Mouse (Mus musculus) embryonic facial prominence, embryonic 15.5 days (tissue): ENCODE results near the gene Dnase1l3. TPM values are rescaled to one million over a fixed set of nuclear protein-coding genes. Genes with fewer than 3 reads are reported as not detected.

Source experiments
- ATAC-seq: fragments of 200-750 bp; cut with Nextera tagmentation; 2 replicates; pipeline ENCODE4 v1.8.0; 2017; ENCODE audit warnings: low read depth, moderate TSS enrichment; ENCODE audit not compliant: insufficient number of reproducible peaks, low FRiP score, low TSS enrichment
- H3K27ac ChIP-seq: fragments of 300-500 bp; sonication (generic); replicated peaks from 2 replicates; pipeline ENCODE4 v1.5.1; 2015; ENCODE audit warnings: mild to moderate bottlenecking, inconsistent platforms
- H3K27me3 ChIP-seq: fragments of 300-500 bp; sonication (generic); 2 replicates; pipeline ENCODE4 v1.6.1; 2015; ENCODE audit warnings: inconsistent platforms
- H3K36me3 ChIP-seq: fragments of 300-500 bp; sonication (generic); 2 replicates; pipeline ENCODE4 v1.6.1; 2015; ENCODE audit warnings: mild to moderate bottlenecking, inconsistent platforms
- H3K4me1 ChIP-seq: fragments of 300-500 bp; sonication (generic); 2 replicates; pipeline ENCODE4 v1.6.1; 2015; ENCODE audit warnings: inconsistent platforms
- H3K4me2 ChIP-seq: fragments of 300-500 bp; sonication (generic); replicated peaks from 2 replicates; pipeline ENCODE4 v1.6.1; 2015; ENCODE audit warnings: mild to moderate bottlenecking, inconsistent platforms
- H3K4me3 ChIP-seq: fragments of 300-500 bp; sonication (generic); replicated peaks from 2 replicates; pipeline ENCODE4 v1.5.1; 2015; ENCODE audit warnings: mild to moderate bottlenecking, inconsistent platforms
- H3K9ac ChIP-seq: fragments of 300-500 bp; sonication (generic); 2 replicates; pipeline ENCODE4 v1.6.1; 2015; ENCODE audit warnings: inconsistent platforms
- H3K9me3 ChIP-seq: fragments of 300-500 bp; sonication (generic); replicated peaks from 2 replicates; pipeline ENCODE4 v1.6.1; 2016; ENCODE audit warnings: inconsistent platforms
- WGBS: fragments of 180-500 bp; shearing (Covaris S2); methylation state at CpG from one replicate; pipeline ENCODE4 v1.1.7; 2015; 5-methylcytosine and 5-hydroxymethylcytosine counted together
- polyA plus RNA-seq: library from polyadenylated mRNA; unstranded; fragments of >200 nt; fragmentation: Nextera tagmentation; extraction: Ambion mirVana; gene quantifications from 2 replicates; pipeline ENCODE4 v1.2.1, GENCODE M21; 2015

The Dnase1l3 gene
- 3.1 and 4.1 TPM in 2 replicates for polyA plus RNA-seq

DNA sequence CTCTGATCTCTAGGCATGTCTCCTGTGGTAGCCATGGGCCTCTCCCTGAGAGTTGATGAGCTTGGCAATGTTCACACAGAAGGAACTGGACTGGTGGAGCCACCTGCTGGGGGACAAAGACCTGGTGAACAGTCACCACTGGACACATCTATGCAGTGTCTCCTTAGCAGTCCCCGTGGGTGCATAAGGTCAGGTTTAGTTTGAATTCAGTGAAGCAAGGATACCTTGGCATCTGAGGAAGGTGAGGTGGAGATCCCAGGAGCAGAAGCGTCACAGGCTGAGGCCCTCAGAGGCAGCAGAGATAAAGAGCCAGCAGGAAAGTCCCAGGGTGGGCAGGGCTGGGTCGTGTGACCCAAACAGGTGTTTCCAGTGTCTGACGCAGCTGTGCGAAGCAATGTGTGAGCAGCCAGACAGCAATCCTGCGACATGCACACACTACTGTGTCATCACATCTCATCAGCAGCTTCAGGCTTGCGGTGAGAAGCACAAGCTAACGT, at the start of gene Dnase1l3:
TSS of gene Dnase1l3 (minus strand) at position 303 of the 497 bp plus-strand sequence.
- Histone ChIP-seq H3K9me3 (no peaks in the 10 kb centered on the region), H3K4me2 (no peak within 1 kb of the TSS), H3K27me3 (no peaks in the 10 kb centered on the region), H3K9ac (no peak within 1 kb of the TSS), H3K4me1 (0 out of 2 replicates have a peak, but pooled peaks cover 5% of the 10 kb centered on the region), H3K27ac (no peak within 1 kb of the TSS), H3K36me3 (no peaks in the 10 kb centered on the region), H3K4me3 (no peak within 1 kb of the TSS)
- no peak for ATAC-seq
- 61% methylated on average over 8 of the region's 8 CpGs for WGBS

DNA sequence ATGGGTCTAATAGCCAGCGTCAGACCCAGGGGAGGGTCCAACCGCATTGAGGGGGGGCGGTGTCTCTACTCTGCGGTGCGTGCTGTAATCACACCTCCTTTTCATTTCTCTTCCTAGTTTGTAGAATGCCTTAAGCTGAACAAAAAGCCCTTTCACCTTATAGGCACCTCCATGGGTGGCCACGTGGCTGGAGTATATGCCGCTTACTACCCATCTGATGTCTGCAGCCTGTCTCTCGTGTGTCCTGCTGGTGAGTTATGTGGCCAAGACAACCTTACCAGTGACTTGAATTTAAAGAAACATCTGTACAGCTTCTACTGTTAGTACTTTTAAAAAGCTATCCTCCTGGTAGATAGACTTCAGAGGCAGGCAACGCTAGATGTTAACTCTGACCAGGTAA, 48.2 kb upstream of the Dnase1l3 start:
- no peaks in the 10 kb centered on the region for H3K27me3 ChIP-seq
- H3K4me2 ChIP-seq, result no peak overlapping the region
- H3K9ac ChIP-seq, result no peak overlapping the region
- H3K36me3 ChIP-seq, result peaks cover 18% of the 10 kb centered on the region; the same call in 1 of the 2 replicates
- H3K4me1 ChIP-seq, result no peaks in the 10 kb centered on the region
- WGBS, result 94% methylated on average over 9 of the region's 9 CpGs
- ATAC-seq, result no peak
- no peak overlapping the region for H3K27ac ChIP-seq
- H3K9me3 ChIP-seq, result no peaks in the 10 kb centered on the region
- no peak overlapping the region for H3K4me3 ChIP-seq

DNA sequence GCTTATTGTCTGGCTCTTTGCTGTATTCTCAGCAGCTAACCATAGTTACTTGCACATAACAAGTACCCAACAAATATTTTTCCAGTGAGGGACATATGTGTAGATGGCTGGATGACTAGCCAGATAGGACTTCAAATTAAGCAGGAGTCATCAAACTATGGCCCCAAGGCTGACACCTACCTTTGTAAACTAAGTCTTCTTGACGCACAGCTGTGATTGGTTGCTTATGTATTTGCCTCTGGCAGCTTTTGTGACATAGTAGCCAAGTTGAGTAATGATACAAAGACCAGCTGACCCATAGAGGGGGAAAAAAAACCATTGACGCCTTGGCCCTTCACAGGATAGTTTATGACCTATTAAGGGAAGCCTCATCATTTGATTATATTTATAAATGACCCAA, 47.7 kb upstream of the Dnase1l3 start:
- H3K9me3 ChIP-seq, result no peaks in the 10 kb centered on the region
- no peak overlapping the region for H3K4me2 ChIP-seq
- ATAC-seq, result no peak
- 0 out of 2 replicates have a peak, but pooled peaks cover 14% of the 10 kb centered on the region for H3K36me3 ChIP-seq
- H3K27ac ChIP-seq, result no peak overlapping the region
- H3K4me3 ChIP-seq, result no peak overlapping the region
- no peak overlapping the region for H3K9ac ChIP-seq
- H3K27me3 ChIP-seq, result no peaks in the 10 kb centered on the region
- WGBS, result 86% methylated on average over 2 of the region's 2 CpGs
- no peaks in the 10 kb centered on the region for H3K4me1 ChIP-seq

DNA sequence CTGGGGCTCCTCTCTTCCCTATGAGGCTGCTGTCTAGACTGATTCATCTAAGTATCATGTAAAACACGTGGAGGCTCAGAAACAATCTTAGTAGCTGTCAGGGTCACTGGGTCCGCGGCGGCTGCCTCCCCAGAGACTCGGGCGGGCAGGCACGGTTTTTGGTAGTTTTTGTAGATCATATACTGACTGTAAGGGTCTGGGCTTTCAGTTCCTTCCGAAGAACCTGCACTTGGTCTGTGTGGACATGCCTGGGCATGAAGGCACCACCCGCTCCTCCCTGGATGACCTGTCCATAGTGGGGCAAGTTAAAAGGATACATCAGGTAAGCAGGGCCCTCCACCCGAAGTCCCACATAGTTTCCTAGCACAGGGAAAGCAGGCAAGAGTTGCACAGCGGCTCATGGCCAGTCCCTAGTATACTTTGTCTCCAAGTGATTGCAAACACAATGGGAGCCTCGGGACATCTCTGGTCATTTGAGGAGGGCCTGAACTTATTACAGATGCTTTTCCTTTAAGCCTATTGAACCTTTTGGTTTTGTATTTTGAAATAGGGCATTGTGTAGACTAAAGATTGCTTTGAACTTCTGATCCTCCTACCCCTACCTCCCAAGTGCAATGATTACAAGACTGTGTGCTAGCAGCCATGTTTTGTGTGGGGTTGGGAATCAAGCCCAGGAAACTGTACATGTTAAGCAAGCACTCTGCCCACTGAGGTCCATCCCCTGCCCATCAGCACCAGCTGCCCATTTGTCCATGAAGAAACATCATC, 46.7 kb upstream of the Dnase1l3 start:
- 0 out of 2 replicates have a peak, but pooled peaks cover 9% of the 10 kb centered on the region for H3K36me3 ChIP-seq
- 81% methylated on average over 12 of the region's 12 CpGs for WGBS

DNA sequence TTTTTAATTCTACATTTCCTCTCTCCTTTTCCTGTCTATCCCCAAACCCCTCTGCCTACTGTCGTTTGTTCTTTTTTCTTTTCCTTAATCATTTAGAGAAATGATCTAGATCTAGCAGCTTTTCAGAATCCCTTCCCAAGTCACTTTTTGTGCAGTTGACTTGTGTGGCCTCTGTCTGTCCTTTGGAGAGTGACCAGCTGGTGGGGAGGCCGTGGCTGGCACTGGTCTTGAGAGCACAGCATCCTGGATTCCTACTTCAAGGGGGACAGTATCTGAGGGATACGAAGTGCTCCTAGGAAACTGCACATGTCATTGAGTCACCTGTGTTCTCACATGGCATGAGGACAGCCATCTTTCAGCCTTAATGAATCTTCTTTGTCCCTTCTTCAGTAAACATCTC, 45.8 kb upstream of the Dnase1l3 start:
- Histone ChIP-seq H3K9ac (no peak overlapping the region), H3K27me3 (no peaks in the 10 kb centered on the region), H3K4me3 (no peak overlapping the region), H3K9me3 (no peaks in the 10 kb centered on the region), H3K36me3 (0 out of 2 replicates have a peak, but pooled peaks cover 4% of the 10 kb centered on the region), H3K27ac (no peak overlapping the region), H3K4me1 (no peaks in the 10 kb centered on the region), H3K4me2 (no peak overlapping the region)
- WGBS, result 73% methylated on average over 3 of the region's 3 CpGs
- no peak for ATAC-seq

More for the DNA sequence above, 46.7 kb upstream of the Dnase1l3 start:
- ATAC-seq, result no peak
- Histone ChIP-seq H3K4me2 (no peak overlapping the region), H3K4me1 (no peaks in the 10 kb centered on the region), H3K4me3 (no peak overlapping the region), H3K9me3 (no peaks in the 10 kb centered on the region), H3K9ac (no peak overlapping the region), H3K27me3 (no peaks in the 10 kb centered on the region), H3K27ac (no peak overlapping the region)

DNA sequence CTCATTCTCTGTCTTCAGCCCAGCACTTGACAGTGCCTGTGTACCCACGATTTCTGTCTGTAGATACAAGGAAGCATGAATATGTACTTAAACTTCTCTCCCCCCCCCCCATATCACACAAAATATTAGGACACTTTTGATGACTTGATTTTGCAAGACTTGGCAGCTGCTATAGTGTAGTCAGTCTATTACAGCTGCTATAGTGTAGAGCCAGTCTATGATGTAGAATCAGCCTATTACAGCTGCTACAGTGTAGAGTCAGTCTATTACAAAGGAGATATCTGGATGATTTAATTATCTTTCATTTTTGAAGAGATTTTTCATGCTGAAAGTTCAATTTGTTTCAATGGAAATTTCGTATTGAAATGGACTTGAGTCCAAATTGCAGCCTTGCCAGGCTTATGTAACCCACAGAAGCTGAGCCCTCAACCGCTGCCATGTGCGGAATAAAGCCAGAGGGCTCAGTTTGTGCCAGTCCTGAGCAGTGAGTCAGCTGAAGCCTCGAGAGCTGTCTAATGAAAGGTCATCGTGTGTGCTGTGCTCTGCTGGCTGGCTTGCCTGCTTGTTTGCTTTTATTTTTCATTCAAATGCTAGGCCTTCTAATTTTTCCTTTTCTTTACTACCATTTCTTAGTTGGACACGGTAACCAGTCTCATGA, 44.5 kb upstream of the Dnase1l3 start:
- H3K27ac ChIP-seq, result no peak overlapping the region
- no peaks in the 10 kb centered on the region for H3K4me1 ChIP-seq
- no peaks in the 10 kb centered on the region for H3K36me3 ChIP-seq
- no peak overlapping the region for H3K4me3 ChIP-seq
- no peak overlapping the region for H3K4me2 ChIP-seq
- no peaks in the 10 kb centered on the region for H3K9me3 ChIP-seq
- 70% methylated on average over 7 of the region's 7 CpGs for WGBS
- H3K27me3 ChIP-seq, result no peaks in the 10 kb centered on the region
- no peak overlapping the region for H3K9ac ChIP-seq
- no peak for ATAC-seq

DNA sequence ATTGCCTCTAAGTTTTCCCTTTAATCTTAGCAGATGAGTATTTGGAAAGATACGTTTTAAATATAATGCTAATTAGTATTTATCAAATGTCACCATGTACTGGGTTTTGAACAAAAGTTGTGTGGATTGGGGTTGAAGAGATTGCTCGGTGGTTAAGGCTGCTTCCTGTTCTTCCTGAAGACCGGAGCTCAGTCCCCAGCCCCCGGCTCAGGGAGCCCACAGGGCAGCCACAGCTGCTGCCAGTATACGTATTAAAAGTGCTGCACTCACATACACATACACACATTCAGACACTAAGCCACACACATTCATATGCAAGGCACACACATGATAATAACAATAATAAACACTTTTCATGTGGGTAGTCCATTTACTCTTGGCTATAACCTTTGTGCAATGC, 43.8 kb upstream of the Dnase1l3 start:
- 71% methylated on average over 5 of the region's 5 CpGs for WGBS
- no peak overlapping the region for H3K4me2 ChIP-seq
- ATAC-seq, result no peak

DNA sequence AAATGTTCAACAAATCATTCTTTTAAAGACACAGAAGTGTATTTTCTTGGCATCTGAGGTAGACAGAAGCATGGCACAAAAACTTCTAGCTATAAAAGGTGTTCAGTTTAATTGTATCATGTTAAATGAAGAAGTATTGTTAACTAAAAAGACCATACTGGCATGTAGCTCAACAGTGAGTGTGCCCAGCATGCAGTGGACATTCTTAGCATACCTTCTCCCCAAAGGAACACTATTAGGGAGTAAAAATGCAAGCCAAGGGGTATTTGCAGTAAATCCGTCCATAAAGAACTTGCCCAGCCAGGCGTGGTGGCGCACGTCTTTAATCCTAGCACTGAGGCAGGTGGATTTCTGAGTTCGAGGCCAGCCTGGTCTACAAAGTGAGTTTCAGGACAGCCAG, 42.0 kb upstream of the Dnase1l3 start:
- no peak for ATAC-seq
- 85% methylated on average over 5 of the region's 5 CpGs for WGBS

More for the DNA sequence above, 43.8 kb upstream of the Dnase1l3 start:
- Histone ChIP-seq H3K9ac (no peak overlapping the region), H3K4me3 (no peak overlapping the region), H3K4me1 (no peaks in the 10 kb centered on the region), H3K9me3 (no peaks in the 10 kb centered on the region), H3K36me3 (no peaks in the 10 kb centered on the region), H3K27ac (no peak overlapping the region), H3K27me3 (no peaks in the 10 kb centered on the region)

DNA sequence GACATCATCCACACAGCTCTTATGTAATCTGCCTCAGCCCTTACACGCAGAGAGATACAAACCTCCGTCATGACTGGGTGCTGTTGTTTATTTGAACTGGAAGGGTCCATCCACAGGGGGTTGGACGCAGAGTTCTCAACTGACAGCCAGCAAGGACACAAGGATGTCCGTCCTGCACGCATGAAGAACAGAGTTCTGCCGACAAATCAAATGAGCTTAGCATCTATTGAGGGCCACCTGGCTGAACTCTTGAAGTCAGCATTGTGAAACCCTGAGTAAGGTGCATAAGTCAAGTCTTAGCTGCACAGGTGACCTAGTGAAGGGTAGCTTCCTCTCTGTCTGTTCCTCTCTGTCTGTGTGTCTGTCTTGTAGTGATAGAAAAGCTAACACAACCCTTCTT, 41.6 kb upstream of the Dnase1l3 start:
- no peaks in the 10 kb centered on the region for H3K36me3 ChIP-seq
- H3K27ac ChIP-seq, result no peak overlapping the region
- no peaks in the 10 kb centered on the region for H3K27me3 ChIP-seq
- no peak overlapping the region for H3K9ac ChIP-seq
- 87% methylated on average over 6 of the region's 6 CpGs for WGBS
- no peaks in the 10 kb centered on the region for H3K9me3 ChIP-seq
- no peak overlapping the region for H3K4me3 ChIP-seq
- no peaks in the 10 kb centered on the region for H3K4me1 ChIP-seq
- H3K4me2 ChIP-seq, result no peak overlapping the region
- no peak for ATAC-seq

More for the DNA sequence above, 42.0 kb upstream of the Dnase1l3 start:
- Histone ChIP-seq H3K27ac (no peak overlapping the region), H3K4me2 (no peak overlapping the region), H3K4me1 (no peaks in the 10 kb centered on the region), H3K27me3 (no peaks in the 10 kb centered on the region), H3K4me3 (no peak overlapping the region), H3K9me3 (no peaks in the 10 kb centered on the region), H3K36me3 (no peaks in the 10 kb centered on the region), H3K9ac (no peak overlapping the region)

DNA sequence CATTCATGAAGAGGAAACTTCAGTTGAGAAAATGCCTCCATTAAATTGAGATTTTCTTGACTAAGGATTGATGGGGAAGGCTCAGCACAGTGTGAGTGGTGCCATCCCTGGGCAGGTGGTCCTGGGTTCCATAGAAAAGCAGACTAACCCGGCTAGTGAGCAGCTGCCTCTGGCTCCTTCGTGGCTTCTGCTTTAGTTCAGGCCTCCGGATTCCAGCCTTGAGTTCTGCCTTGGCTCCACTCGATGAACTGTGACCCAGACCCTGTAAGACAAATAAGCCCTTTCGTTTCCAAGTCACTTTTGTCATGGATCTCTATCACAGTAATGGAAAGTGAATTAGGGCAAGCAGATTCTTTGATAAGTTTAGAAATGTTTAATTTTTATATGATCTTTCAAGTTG, 40.2 kb upstream of the Dnase1l3 start:
- ATAC-seq, result no peak
- no peaks in the 10 kb centered on the region for H3K9me3 ChIP-seq
- no peak overlapping the region for H3K9ac ChIP-seq
- H3K36me3 ChIP-seq, result no peaks in the 10 kb centered on the region
- no peaks in the 10 kb centered on the region for H3K4me1 ChIP-seq
- no peaks in the 10 kb centered on the region for H3K27me3 ChIP-seq
- H3K27ac ChIP-seq, result no peak overlapping the region
- no peak overlapping the region for H3K4me2 ChIP-seq
- 78% methylated on average over 5 of the region's 5 CpGs for WGBS
- no peak overlapping the region for H3K4me3 ChIP-seq

DNA sequence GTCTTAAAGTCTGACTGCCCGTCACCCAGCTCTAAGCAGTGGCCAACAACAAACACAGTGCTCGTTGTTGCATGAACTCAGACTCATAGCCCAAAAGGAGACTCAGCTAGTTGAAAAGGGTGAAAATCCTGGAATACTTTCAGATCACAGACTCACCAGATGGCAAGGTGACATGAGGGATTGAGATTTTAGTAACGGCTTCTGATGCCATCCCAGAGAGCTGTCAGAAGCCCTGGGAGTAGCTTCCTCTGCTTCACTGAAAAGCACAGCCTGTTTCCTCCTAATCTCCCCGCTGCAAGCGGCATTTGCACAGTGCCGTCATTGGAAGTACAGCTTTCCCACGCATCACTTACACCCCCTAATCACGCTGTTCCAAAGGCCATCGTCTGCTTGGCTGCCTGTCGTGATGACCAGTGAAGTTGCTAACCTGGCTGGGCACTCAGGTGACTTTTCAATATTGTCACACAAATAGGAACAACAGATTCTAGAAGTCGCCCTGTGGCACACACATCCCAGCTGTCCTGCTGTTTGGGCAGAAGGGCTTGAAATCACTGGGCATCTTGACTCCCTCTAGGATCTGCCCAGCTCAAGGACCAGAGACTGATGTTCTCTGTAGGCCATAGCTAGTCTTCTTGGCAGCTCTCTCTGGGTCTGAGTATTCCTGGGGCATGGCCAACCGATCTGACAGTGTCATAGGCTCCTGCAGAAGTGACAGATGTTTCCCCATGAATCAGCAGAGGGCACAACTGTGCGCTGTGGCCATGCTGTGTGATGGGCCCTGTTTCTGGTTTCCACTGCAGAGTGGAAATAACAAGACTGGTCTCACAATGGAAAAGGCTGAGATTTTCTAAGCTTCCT, 37.9 kb upstream of the Dnase1l3 start:
- Histone ChIP-seq H3K36me3 (no peaks in the 10 kb centered on the region), H3K4me3 (no peak overlapping the region), H3K9ac (no peak overlapping the region), H3K27ac (no peak overlapping the region), H3K4me2 (no peak overlapping the region), H3K27me3 (no peaks in the 10 kb centered on the region), H3K9me3 (no peaks in the 10 kb centered on the region), H3K4me1 (no peaks in the 10 kb centered on the region)
- no peak for ATAC-seq
- 82% methylated on average over 13 of the region's 13 CpGs for WGBS
